Mouse (Mus musculus) limb, embryonic 15.5 days (tissue): ENCODE measurements around the gene Psip1. TPM values are rescaled to one million over a fixed set of nuclear protein-coding genes. Genes with fewer than 3 reads are reported as not detected.

Experiments
- ATAC-seq: fragments of 200-750 bp; cut with Nextera tagmentation; 2 replicates; pipeline ENCODE4 v1.8.0; 2017; ENCODE audit warnings: low read depth, moderate TSS enrichment; ENCODE audit not compliant: insufficient number of reproducible peaks, low FRiP score, low TSS enrichment
- H3K27ac ChIP-seq: fragments of 300-500 bp; sonication (generic); 2 replicates; pipeline ENCODE4 v1.5.1; 2015; ENCODE audit warnings: moderate library complexity, mild to moderate bottlenecking, inconsistent platforms
- H3K27me3 ChIP-seq: fragments of 300-500 bp; sonication (generic); 2 replicates; pipeline ENCODE4 v1.6.1; 2015; ENCODE audit warnings: inconsistent platforms
- H3K36me3 ChIP-seq: fragments of 300-500 bp; sonication (generic); 2 replicates; pipeline ENCODE4 v1.6.1; 2015; ENCODE audit warnings: inconsistent platforms
- H3K4me1 ChIP-seq: fragments of 300-500 bp; sonication (generic); 2 replicates; pipeline ENCODE4 v1.6.1; 2015; ENCODE audit warnings: inconsistent platforms
- H3K4me2 ChIP-seq: fragments of 300-500 bp; sonication (generic); 2 replicates; pipeline ENCODE4 v1.6.1; 2015; ENCODE audit warnings: mild to moderate bottlenecking, inconsistent platforms
- H3K4me3 ChIP-seq: fragments of 300-500 bp; sonication (generic); 2 replicates; pipeline ENCODE4 v1.5.1; 2015; ENCODE audit warnings: mild to moderate bottlenecking, inconsistent platforms
- H3K9ac ChIP-seq: fragments of 300-500 bp; sonication (generic); 2 replicates; pipeline ENCODE4 v1.6.1; 2015; ENCODE audit warnings: inconsistent platforms
- H3K9me3 ChIP-seq: fragments of 300-500 bp; sonication (generic); 2 replicates; pipeline ENCODE4 v1.6.1; 2016; ENCODE audit warnings: inconsistent platforms
- WGBS: fragments of 180-500 bp; shearing (Covaris S2); methylation state at CpG from one replicate; pipeline ENCODE4 v1.1.7; 2015; 5-methylcytosine and 5-hydroxymethylcytosine counted together
- polyA plus RNA-seq: library from polyadenylated mRNA; unstranded; fragments of >200 nt; fragmentation: Nextera tagmentation; extraction: Ambion mirVana; gene quantifications from 2 replicates; pipeline ENCODE4 v1.2.1, GENCODE M21; 2015

Gene Psip1
- polyA plus RNA-seq, 1 experiment from 2014 or later, result 96.7 TPM

DNA sequence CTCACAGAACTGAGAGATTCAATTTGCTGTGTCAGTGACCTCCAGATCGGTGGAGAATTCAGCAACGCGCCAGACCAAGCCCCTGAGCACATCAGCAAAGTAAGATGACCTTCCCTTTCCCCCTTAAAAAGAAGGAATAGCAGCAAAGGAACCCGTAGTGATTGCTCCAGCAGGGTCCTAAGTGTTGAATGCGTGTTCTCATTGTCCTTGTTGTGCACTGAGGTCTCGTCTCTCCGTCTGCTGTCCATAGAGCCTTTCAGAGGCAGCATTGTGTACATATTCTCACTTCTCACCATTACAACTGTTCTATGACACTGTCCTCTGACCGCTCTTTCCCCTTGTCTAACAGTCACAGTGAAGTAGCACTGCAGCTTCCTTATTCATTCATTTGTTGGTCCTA, 49.9 kb downstream of the Psip1 start:
- no peaks in the 10 kb centered on the region for H3K9me3 ChIP-seq
- H3K36me3 ChIP-seq, result peaks cover 72% of the 10 kb centered on the region
- H3K27me3 ChIP-seq, result no peaks in the 10 kb centered on the region
- no peak for ATAC-seq
- 92% methylated on average over 8 of the region's 8 CpGs for WGBS
- no peak overlapping the region for H3K4me3 ChIP-seq
- no peak overlapping the region for H3K4me2 ChIP-seq
- no peak overlapping the region for H3K27ac ChIP-seq
- no peaks in the 10 kb centered on the region for H3K4me1 ChIP-seq
- no peak overlapping the region for H3K9ac ChIP-seq

DNA sequence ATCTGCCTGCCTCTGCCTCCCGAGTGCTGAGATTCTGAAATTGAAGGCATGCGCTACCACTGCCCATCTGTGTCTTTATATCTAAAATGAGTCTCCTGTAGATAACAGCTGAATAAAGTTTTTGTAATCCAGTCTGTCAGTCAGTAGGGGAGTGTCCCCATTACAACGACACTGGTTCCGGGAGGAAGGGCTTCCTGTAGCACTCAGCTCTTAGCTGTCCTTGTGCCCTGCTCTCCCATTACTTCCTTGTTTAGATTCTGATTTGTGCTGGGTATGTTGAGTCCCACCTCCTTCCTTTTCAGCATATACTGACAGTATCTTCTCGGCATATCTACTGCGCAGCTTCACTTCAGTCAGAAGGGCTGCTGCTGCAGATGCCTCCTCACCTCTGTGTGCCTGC, 53.4 kb downstream of the Psip1 start:
- H3K9me3 ChIP-seq, result no peaks in the 10 kb centered on the region
- H3K9ac ChIP-seq, result no peak overlapping the region

DNA sequence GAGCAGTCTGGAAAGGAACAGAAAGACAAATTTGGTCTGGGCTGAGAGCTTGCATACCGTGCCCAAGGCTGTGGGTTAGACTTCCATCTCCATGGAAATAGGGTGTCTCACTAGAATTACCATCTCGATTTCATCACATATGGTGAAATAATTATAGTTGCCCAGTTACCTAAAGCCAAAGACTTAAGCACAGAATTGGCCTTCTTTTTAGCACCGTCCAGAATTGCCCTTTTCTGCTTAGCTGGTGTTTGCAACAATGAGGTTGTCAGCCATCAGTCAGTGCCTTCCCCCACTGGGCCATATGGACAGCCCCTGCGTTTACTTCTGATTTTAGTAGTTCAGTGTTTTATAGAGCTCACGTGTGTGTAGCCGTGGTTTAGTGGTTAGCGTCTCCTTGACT, 54.3 kb downstream of the Psip1 start:
- Histone ChIP-seq H3K4me3 (no peak overlapping the region), H3K9me3 (no peaks in the 10 kb centered on the region), H3K4me1 (no peaks in the 10 kb centered on the region), H3K27me3 (no peaks in the 10 kb centered on the region), H3K9ac (no peak overlapping the region), H3K27ac (no peak overlapping the region), H3K4me2 (no peak overlapping the region), H3K36me3 (peaks cover 71% of the 10 kb centered on the region)
- WGBS, result 86% methylated on average over 7 of the region's 7 CpGs
- no peak for ATAC-seq

More for the DNA sequence above, 53.4 kb downstream of the Psip1 start:
- peaks cover 69% of the 10 kb centered on the region for H3K36me3 ChIP-seq
- H3K27me3 ChIP-seq, result no peaks in the 10 kb centered on the region
- no peak overlapping the region for H3K4me3 ChIP-seq
- no peak overlapping the region for H3K4me2 ChIP-seq
- H3K4me1 ChIP-seq, result no peaks in the 10 kb centered on the region
- no peak for ATAC-seq
- WGBS, result 95% methylated on average over 6 of the region's 6 CpGs
- H3K27ac ChIP-seq, result no peak overlapping the region

DNA sequence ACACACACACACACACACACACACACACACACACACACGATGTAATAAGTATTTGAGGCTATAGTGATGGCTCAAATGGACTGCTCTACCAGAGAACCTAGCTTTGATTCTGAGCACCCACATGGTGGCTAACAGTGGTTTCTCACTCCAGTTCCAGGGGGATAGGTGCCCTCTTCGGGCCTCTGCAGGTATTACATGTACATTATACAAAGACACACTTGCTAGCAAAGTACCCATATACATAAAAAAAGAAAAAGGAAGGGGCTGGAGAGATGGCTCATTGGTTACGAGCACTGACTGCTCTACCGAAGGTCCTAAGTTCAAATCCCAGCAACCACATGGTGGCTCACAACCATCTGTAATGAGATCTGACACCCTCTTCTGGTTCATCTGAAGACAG, 57.4 kb downstream of the Psip1 start:
- no peak overlapping the region for H3K4me3 ChIP-seq
- peaks cover 65% of the 10 kb centered on the region for H3K36me3 ChIP-seq
- H3K27me3 ChIP-seq, result no peaks in the 10 kb centered on the region
- no peak for ATAC-seq
- no peaks in the 10 kb centered on the region for H3K9me3 ChIP-seq
- no peaks in the 10 kb centered on the region for H3K4me1 ChIP-seq
- H3K9ac ChIP-seq, result no peak overlapping the region
- H3K4me2 ChIP-seq, result no peak overlapping the region
- WGBS, result 84% methylated on average over 4 of the region's 4 CpGs
- H3K27ac ChIP-seq, result no peak overlapping the region

- no peaks in the 10 kb centered on the region for H3K9me3 ChIP-seq
- H3K27me3 ChIP-seq, result no peaks in the 10 kb centered on the region
- H3K9ac ChIP-seq, result no peak overlapping the region
- no peak overlapping the region for H3K4me2 ChIP-seq
- no peak overlapping the region for H3K27ac ChIP-seq
- no peak overlapping the region for H3K4me3 ChIP-seq
- ATAC-seq, result no peak
- 96% methylated on average over 8 of the region's 8 CpGs for WGBS
- H3K4me1 ChIP-seq, result no peaks in the 10 kb centered on the region
- H3K36me3 ChIP-seq, result peaks cover 64% of the 10 kb centered on the region
These were observed 58.6 kb downstream of the Psip1 start for GRCm38 (mm10) chr4:83427696-83428095.

DNA sequence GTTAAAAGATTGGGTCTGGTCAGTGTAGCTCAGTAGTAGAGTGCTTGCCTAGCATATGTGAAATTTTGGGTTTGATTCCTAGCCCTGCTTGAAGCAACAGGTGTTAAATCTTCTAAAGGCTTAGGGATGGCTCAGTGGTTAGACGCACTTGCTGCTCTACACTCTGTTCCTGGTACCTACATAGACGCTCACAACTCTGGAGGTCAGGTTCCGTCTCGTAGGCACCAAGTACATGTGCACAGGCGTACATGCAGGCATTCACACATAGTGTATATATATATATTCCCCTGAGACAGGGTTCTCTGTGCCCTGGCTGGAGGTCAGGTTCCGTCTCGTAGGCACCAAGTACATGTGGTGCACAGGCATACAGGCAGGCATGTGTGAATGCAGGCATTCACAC, 59.1 kb downstream of the Psip1 start:
- ATAC-seq, result no peak

DNA sequence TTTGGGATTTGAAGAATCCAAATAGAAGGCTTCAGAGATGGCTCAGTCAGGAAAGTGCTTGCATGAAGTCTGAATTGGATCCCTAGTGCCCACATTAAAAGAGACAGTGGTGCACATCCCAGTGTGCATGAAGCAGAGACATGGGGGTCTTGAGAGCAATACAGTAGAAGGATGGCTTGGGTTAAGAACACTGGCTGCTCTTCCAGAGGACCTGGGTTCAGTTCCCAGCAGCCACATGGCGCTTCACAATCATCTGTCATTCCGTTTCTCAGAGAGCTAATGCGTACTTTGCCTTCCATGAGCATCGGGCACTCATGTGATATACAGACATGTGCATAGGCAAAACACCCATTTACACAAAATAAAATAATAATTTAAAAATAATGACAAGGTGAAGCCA, 61.1 kb downstream of the Psip1 start:
- H3K36me3 ChIP-seq, result peaks cover 56% of the 10 kb centered on the region

More for the DNA sequence above, 59.1 kb downstream of the Psip1 start:
- Histone ChIP-seq H3K4me3 (no peak overlapping the region), H3K9ac (no peak overlapping the region), H3K4me1 (no peaks in the 10 kb centered on the region), H3K4me2 (no peak overlapping the region), H3K27ac (no peak overlapping the region), H3K36me3 (peaks cover 62% of the 10 kb centered on the region), H3K9me3 (no peaks in the 10 kb centered on the region), H3K27me3 (no peaks in the 10 kb centered on the region)
- WGBS, result 96% methylated on average over 7 of the region's 7 CpGs

GRCm38 (mm10) chr4:83423641-83424040, 62.6 kb downstream of the Psip1 start:
- Histone ChIP-seq H3K4me2 (no peak overlapping the region), H3K4me3 (no peak overlapping the region), H3K9me3 (no peaks in the 10 kb centered on the region), H3K9ac (no peak overlapping the region), H3K4me1 (0 out of 2 replicates have a peak, but pooled peaks cover 6% of the 10 kb centered on the region), H3K27me3 (no peaks in the 10 kb centered on the region), H3K27ac (no peak overlapping the region), H3K36me3 (peaks cover 47% of the 10 kb centered on the region)
- WGBS, result 95% methylated on average over 6 of the region's 6 CpGs
- ATAC-seq, result no peak

More for the DNA sequence above, 61.1 kb downstream of the Psip1 start:
- no peak overlapping the region for H3K27ac ChIP-seq
- no peak overlapping the region for H3K4me2 ChIP-seq
- H3K9me3 ChIP-seq, result no peaks in the 10 kb centered on the region
- H3K9ac ChIP-seq, result no peak overlapping the region
- no peak overlapping the region for H3K4me3 ChIP-seq
- WGBS, result 96% methylated on average over 4 of the region's 4 CpGs
- H3K4me1 ChIP-seq, result no peaks in the 10 kb centered on the region
- no peaks in the 10 kb centered on the region for H3K27me3 ChIP-seq
- ATAC-seq, result no peak

DNA sequence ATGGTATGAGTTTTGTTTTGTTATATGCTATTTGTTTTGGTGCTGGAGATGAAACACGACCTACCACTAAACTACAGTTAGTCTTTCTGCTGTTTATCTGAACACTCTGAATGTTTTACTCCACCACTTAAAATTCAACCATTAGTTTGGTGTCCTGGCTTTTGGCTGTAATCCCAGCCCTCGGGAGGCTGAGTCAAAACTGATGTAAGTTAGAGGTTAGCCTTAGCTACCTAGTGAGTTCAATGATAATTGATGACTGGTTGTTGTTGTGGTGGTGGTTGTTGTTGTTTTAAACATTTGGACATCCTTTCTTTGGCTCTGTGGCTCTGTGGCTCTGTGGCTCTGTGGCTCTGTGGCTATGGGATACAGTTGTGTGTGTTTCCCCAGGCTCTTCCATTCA, 67.5 kb downstream of the Psip1 start:
- ATAC-seq, result no peak
- H3K9me3 ChIP-seq, result no peaks in the 10 kb centered on the region
- H3K27me3 ChIP-seq, result no peaks in the 10 kb centered on the region
- H3K4me3 ChIP-seq, result peak overlapping the region; percentile 62
- WGBS, result 64% methylated on average over 2 of the region's 2 CpGs
- H3K36me3 ChIP-seq, result peaks cover 8% of the 10 kb centered on the region
- no peak overlapping the region for H3K27ac ChIP-seq
- H3K4me2 ChIP-seq, result peak overlapping the region; percentile 45
- H3K9ac ChIP-seq, result no peak overlapping the region
- H3K4me1 ChIP-seq, result peaks cover 6% of the 10 kb centered on the region; the same call in 1 of the 2 replicates

DNA sequence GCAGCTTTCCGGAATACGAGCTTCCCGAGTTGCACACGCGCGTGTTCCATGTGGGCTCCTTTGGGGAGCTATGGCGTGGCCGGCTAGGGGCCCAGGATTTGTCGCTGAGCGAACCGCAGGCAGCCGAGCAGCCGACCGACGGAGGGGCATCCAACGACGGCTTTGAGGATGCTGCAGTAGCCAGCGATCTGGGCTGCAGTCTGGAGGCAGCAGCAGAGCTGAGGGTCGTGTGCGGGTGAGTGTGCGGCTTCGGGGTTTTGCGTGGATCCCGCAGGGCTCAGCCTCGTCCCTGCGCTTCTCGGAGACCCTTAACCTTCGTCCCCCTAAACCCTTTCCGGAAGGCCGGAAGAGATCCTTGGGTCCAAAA, 68.5 kb downstream of the Psip1 start:
- Histone ChIP-seq H3K27ac (peak overlapping the region; percentile 59), H3K9me3 (no peaks in the 10 kb centered on the region), H3K36me3 (no peaks in the 10 kb centered on the region), H3K9ac (peak overlapping the region; percentile 70), H3K4me3 (peak overlapping the region; percentile 62), H3K4me2 (peak overlapping the region; percentile 45), H3K27me3 (no peaks in the 10 kb centered on the region), H3K4me1 (peaks cover 6% of the 10 kb centered on the region; the same call in 1 of the 2 replicates)
- under 1% methylated on average over 30 of the region's 30 CpGs for WGBS
- no peak for ATAC-seq

DNA sequence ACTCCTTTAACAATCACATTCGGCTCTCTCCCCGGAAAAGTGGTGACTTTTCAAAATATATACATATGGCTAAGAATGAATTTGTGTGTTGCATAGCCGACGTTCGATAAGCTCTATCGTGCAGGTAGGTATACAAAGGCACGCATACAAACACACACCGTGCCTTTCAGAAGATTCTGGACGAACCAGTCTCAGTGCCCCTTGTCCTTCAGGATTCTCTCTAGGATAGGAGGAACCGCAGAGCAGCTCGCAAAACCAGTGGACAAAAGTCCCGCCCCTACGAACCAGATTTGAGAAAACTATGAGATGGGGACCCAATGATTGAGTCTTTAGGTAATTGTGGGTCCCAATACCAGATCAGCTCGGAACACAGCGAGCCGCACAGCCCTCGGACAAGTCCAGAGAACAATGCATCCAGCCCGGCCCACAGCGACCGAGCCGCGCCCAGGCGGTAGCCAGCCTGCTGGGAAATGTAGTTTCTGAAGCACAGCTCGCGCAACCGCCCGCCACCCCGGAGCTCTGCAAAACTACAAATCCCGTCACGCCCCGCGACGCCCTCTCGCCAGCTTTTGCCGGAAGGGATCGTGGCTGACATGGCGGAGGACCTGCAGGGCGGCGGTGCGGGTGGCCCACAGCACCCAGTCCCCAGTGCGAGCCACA, 69.0 kb downstream of the Psip1 start, which contains the start of gene Snapc3:
Snapc3 (plus strand) TSS at position 565 of the 660 bp plus-strand sequence.
- H3K36me3 ChIP-seq, result no peaks in the 10 kb centered on the region
- peak within 1 kb of the TSS; percentile 70 for H3K9ac ChIP-seq
- H3K4me1 ChIP-seq, result peaks cover 6% of the 10 kb centered on the region; the same call in 1 of the 2 replicates
- WGBS, result under 1% methylated on average over 41 of the region's 41 CpGs
- peak within 1 kb of the TSS; percentile 53 for H3K4me2 ChIP-seq
- peak within 1 kb of the TSS; percentile 89 for H3K27ac ChIP-seq
- peak; percentile 98 for ATAC-seq
- H3K4me3 ChIP-seq, result peak within 1 kb of the TSS; percentile 62
- no peaks in the 10 kb centered on the region for H3K27me3 ChIP-seq
- no peaks in the 10 kb centered on the region for H3K9me3 ChIP-seq

DNA sequence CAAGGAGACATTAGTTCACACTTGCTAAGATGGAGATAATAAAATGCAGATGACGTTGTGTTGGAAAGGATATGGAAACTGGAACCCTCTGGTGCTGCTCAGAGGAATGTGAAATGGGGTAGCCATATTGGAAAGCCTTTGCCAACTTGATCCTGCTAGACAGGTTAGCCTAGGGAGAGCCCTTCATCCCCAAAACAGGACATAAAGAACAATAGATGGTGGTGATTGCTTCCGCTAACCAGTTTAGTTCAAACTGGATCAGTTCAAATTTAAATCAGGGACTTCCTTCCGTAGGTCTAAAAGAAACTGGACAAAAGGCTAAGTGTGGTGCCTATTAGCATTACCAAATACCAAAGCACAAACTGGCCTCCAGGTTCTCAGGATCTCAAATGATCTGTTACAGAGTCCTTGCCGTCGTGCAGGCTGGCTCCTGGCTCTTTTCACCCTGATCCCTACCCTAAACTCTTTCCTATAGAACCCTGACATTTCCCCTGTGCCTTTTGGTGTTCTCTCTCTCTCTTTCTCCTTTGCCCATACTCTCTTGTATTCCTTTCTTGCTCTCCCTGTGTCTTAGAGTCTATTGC, 71.9 kb downstream of the Psip1 start:
- WGBS, result 75% methylated on average over 5 of the region's 5 CpGs
- Histone ChIP-seq H3K9me3 (no peaks in the 10 kb centered on the region), H3K4me3 (no peak overlapping the region), H3K9ac (no peak overlapping the region), H3K4me1 (peaks cover 3% of the 10 kb centered on the region; the same call in 1 of the 2 replicates), H3K27ac (no peak overlapping the region), H3K27me3 (no peaks in the 10 kb centered on the region), H3K36me3 (no peaks in the 10 kb centered on the region), H3K4me2 (no peak overlapping the region)
- no peak for ATAC-seq
